Mouse (Mus musculus) intestine, embryonic 16.5 days (tissue): Measurements from ENCODE around the gene S1pr1. TPM values are rescaled to one million over a fixed set of nuclear protein-coding genes. Genes with fewer than 3 reads are reported as not detected.
A peak's percentile ranks its signal among the peaks of the same experiment; 100 is the strongest.

ENCODE experiments used
- ATAC-seq: fragments of 200-750 bp; cut with Nextera tagmentation; 2 replicates; pipeline ENCODE4 v1.8.0; 2017; ENCODE audit warnings: moderate TSS enrichment, moderate library complexity
- H3K27ac ChIP-seq: fragments of 300-500 bp; sonication (generic); 2 replicates; pipeline ENCODE4 v1.5.1; 2014; ENCODE audit warnings: mild to moderate bottlenecking, low read length
- H3K27me3 ChIP-seq: fragments of 300-500 bp; sonication (generic); replicated peaks from 2 replicates; pipeline ENCODE4 v1.6.1; 2014; ENCODE audit warnings: low read length, control low read depth, mixed read lengths; ENCODE audit not compliant: control insufficient read depth, insufficient read depth
- H3K36me3 ChIP-seq: fragments of 300-500 bp; sonication (generic); 2 replicates; pipeline ENCODE4 v1.6.1; 2014; ENCODE audit warnings: low read length, control low read depth; ENCODE audit not compliant: control insufficient read depth, insufficient read depth
- H3K4me1 ChIP-seq: fragments of 300-500 bp; sonication (generic); 2 replicates; pipeline ENCODE4 v1.6.1; 2014; ENCODE audit warnings: low read length, control low read depth, mixed read lengths; ENCODE audit not compliant: control insufficient read depth, insufficient read depth
- H3K4me2 ChIP-seq: fragments of 300-500 bp; sonication (generic); 2 replicates; pipeline ENCODE4 v1.6.1; 2014; ENCODE audit warnings: low read depth, low read length, control low read depth
- H3K4me3 ChIP-seq: fragments of 300-500 bp; sonication (generic); 2 replicates; pipeline ENCODE4 v1.5.1; 2014; ENCODE audit warnings: mild to moderate bottlenecking, low read length
- H3K9ac ChIP-seq: fragments of 300-500 bp; sonication (generic); 2 replicates; pipeline ENCODE4 v1.6.1; 2014; ENCODE audit warnings: low read depth, low read length
- H3K9me3 ChIP-seq: fragments of 300-500 bp; sonication (generic); 2 replicates; pipeline ENCODE4 v1.6.1; 2016; ENCODE audit warnings: low read length, control low read depth; ENCODE audit not compliant: control insufficient read depth
- WGBS: fragments of 180-500 bp; shearing (Covaris S2); extraction: QIAGEN DNeasy Blood & Tissue Kit; methylation state at CpG from one replicate; pipeline ENCODE4 v1.1.7; 2014; 5-methylcytosine and 5-hydroxymethylcytosine counted together
- polyA plus RNA-seq: library from polyadenylated mRNA; unstranded; fragments of >200 nt; fragmentation: Nextera tagmentation; extraction: Ambion mirVana; gene quantifications from 2 replicates; pipeline ENCODE4 v1.2.1, GENCODE M21; 2015

The S1pr1 gene
- 13.8 and 14.3 TPM in 2 replicates for polyA plus RNA-seq

GRCm38 (mm10) chr3:115714671-115715651, at the start of gene S1pr1:
TSS of gene S1pr1 (minus strand) at chr3:115715072.
- Histone ChIP-seq H3K4me2 (peak within 1 kb of the TSS; percentile 93), H3K9ac (peak within 1 kb of the TSS; percentile 65), H3K9me3 (no peaks in the 10 kb centered on the region), H3K4me1 (peaks cover 13% of the 10 kb centered on the region; the same call in 1 of the 2 replicates), H3K4me3 (peak within 1 kb of the TSS; percentile 67), H3K27ac (peak within 1 kb of the TSS; percentile 63), H3K36me3 (no peaks in the 10 kb centered on the region), H3K27me3 (no peaks in the 10 kb centered on the region)
- 1% methylated on average over 51 of the region's 51 CpGs for WGBS
- ATAC-seq = peak; percentile 90

GRCm38 (mm10) chr3:115763292-115763691, 48.4 kb upstream of the S1pr1 start:
- H3K9me3 ChIP-seq = no peaks in the 10 kb centered on the region

GRCm38 (mm10) chr3:115762841-115763240, 48.0 kb upstream of the S1pr1 start:
- no peak overlapping the region for H3K4me3 ChIP-seq
- peaks cover 6% of the 10 kb centered on the region; the same call in 1 of the 2 replicates for H3K4me1 ChIP-seq
- WGBS = 73% methylated on average over 7 of the region's 7 CpGs
- H3K9me3 ChIP-seq = no peaks in the 10 kb centered on the region
- H3K27ac ChIP-seq = no peak overlapping the region
- ATAC-seq = no peak
- H3K36me3 ChIP-seq = no peaks in the 10 kb centered on the region
- H3K9ac ChIP-seq = no peak overlapping the region
- no peak overlapping the region for H3K4me2 ChIP-seq
- no peaks in the 10 kb centered on the region for H3K27me3 ChIP-seq

More at GRCm38 (mm10) chr3:115763292-115763691, 48.4 kb upstream of the S1pr1 start:
- Histone ChIP-seq H3K4me1 (peaks cover 6% of the 10 kb centered on the region; the same call in 1 of the 2 replicates), H3K9ac (no peak overlapping the region), H3K27me3 (no peaks in the 10 kb centered on the region), H3K4me2 (no peak overlapping the region), H3K36me3 (no peaks in the 10 kb centered on the region), H3K4me3 (no peak overlapping the region), H3K27ac (no peak overlapping the region)
- ATAC-seq = peak; percentile 88
- 30% methylated on average over 6 of the region's 6 CpGs for WGBS

GRCm38 (mm10) chr3:115759659-115760058, 44.8 kb upstream of the S1pr1 start:
- no peak for ATAC-seq
- H3K36me3 ChIP-seq = no peaks in the 10 kb centered on the region
- peaks cover 6% of the 10 kb centered on the region; the same call in 1 of the 2 replicates for H3K4me1 ChIP-seq
- no peak overlapping the region for H3K4me3 ChIP-seq
- no peak overlapping the region for H3K9ac ChIP-seq
- no peaks in the 10 kb centered on the region for H3K9me3 ChIP-seq
- H3K27ac ChIP-seq = no peak overlapping the region
- no peak overlapping the region for H3K4me2 ChIP-seq
- 98% methylated on average over 4 of the region's 4 CpGs for WGBS
- H3K27me3 ChIP-seq = no peaks in the 10 kb centered on the region

GRCm38 (mm10) chr3:115758455-115758912, 43.6 kb upstream of the S1pr1 start:
- Histone ChIP-seq H3K27ac (no peak overlapping the region), H3K9ac (peak overlapping the region; percentile 43; the same call in 1 of the 2 replicates), H3K4me2 (peak overlapping the region; percentile 53), H3K9me3 (no peaks in the 10 kb centered on the region), H3K27me3 (no peaks in the 10 kb centered on the region), H3K36me3 (no peaks in the 10 kb centered on the region), H3K4me1 (peaks cover 4% of the 10 kb centered on the region; the same call in 1 of the 2 replicates), H3K4me3 (peak overlapping the region; percentile 33)
- ATAC-seq = peak; percentile 90
- WGBS = 9% methylated on average over 9 of the region's 9 CpGs

- ATAC-seq = no peak
- WGBS = 43% methylated on average over 8 of the region's 8 CpGs
Measured at GRCm38 (mm10) chr3:115754466-115754865, 39.6 kb upstream of the S1pr1 start.

GRCm38 (mm10) chr3:115750369-115750768, 35.5 kb upstream of the S1pr1 start:
- no peaks in the 10 kb centered on the region for H3K4me1 ChIP-seq
- no peak for ATAC-seq
- WGBS = 91% methylated on average over 3 of the region's 3 CpGs
- no peaks in the 10 kb centered on the region for H3K27me3 ChIP-seq
- no peak overlapping the region for H3K9ac ChIP-seq
- H3K9me3 ChIP-seq = no peaks in the 10 kb centered on the region
- no peaks in the 10 kb centered on the region for H3K36me3 ChIP-seq
- no peak overlapping the region for H3K4me2 ChIP-seq
- no peak overlapping the region for H3K27ac ChIP-seq
- no peak overlapping the region for H3K4me3 ChIP-seq

More at GRCm38 (mm10) chr3:115754466-115754865, 39.6 kb upstream of the S1pr1 start:
- Histone ChIP-seq H3K9ac (no peak overlapping the region), H3K4me1 (0 out of 2 replicates have a peak, but pooled peaks cover 2% of the 10 kb centered on the region), H3K4me3 (no peak overlapping the region), H3K27me3 (no peaks in the 10 kb centered on the region), H3K4me2 (no peak overlapping the region), H3K27ac (no peak overlapping the region), H3K36me3 (no peaks in the 10 kb centered on the region), H3K9me3 (no peaks in the 10 kb centered on the region)

- no peaks in the 10 kb centered on the region for H3K36me3 ChIP-seq
- no peaks in the 10 kb centered on the region for H3K27me3 ChIP-seq
- ATAC-seq = no peak
- no peaks in the 10 kb centered on the region for H3K9me3 ChIP-seq
- no peak overlapping the region for H3K4me2 ChIP-seq
- H3K27ac ChIP-seq = no peak overlapping the region
- no peak overlapping the region for H3K4me3 ChIP-seq
- H3K9ac ChIP-seq = no peak overlapping the region
- 78% methylated on average over 5 of the region's 5 CpGs for WGBS
- no peaks in the 10 kb centered on the region for H3K4me1 ChIP-seq
Measured at GRCm38 (mm10) chr3:115748289-115748989, 33.6 kb upstream of the S1pr1 start.

GRCm38 (mm10) chr3:115746511-115746910, 31.6 kb upstream of the S1pr1 start:
- H3K27ac ChIP-seq = no peak overlapping the region
- WGBS = 84% methylated on average over 8 of the region's 8 CpGs
- no peak overlapping the region for H3K9ac ChIP-seq
- no peak overlapping the region for H3K4me3 ChIP-seq
- no peak for ATAC-seq
- no peaks in the 10 kb centered on the region for H3K9me3 ChIP-seq
- H3K36me3 ChIP-seq = no peaks in the 10 kb centered on the region
- no peak overlapping the region for H3K4me2 ChIP-seq
- no peaks in the 10 kb centered on the region for H3K27me3 ChIP-seq
- no peaks in the 10 kb centered on the region for H3K4me1 ChIP-seq
